Mouse (Mus musculus): Measurements from ENCODE around the gene Bbx. TPM values are rescaled to one million over a fixed set of nuclear protein-coding genes. Genes with fewer than 3 reads are reported as not detected.

The Bbx gene
- polyA plus RNA-seq (2015; fragmentation: Nextera tagmentation; extraction: Ambion mirVana) = 8.9 and 9.1 TPM in 2 replicates

DNA sequence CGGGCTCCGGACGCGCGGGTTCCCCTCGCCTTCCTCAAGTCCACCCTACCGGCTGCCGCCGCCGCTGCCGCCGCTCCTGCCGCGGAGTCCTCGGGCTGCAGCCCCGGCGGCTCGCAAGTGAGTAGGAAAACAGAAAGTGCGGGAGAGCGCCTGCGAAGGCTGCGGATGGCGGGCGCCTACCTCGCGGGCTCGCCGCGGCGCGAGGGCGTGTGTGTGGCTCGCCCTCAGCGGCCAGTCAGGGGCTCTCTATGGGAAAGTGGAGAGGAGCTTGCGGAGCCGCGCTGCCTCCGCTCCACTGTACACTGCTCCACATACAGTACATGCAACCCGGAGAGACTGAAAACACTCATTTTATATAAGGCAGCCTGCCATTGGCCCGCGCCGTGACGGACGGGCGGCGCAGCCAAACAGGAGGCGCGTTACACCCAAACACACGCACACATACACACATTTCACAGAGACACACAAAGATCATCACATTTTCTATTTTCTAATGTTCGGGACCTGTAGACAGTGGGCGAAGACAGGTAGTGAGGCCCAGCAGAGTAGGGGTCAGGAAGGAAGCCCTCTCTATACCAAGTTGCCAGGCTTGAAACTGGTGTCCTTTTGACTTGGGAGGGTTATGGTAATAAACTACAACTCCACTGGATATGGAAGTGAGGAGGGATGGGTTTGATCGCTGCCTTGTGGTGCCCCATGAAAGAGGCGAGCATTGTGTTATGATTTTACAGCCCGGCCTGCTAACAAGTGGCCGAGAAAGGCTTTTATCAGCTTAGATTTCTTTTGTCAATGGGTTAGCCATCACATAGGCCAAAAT is at the start of gene Bbx:
Gene Bbx, minus strand, starts transcription at position 329 of the 817 bp plus-strand sequence.
- H3K4me3 ChIP-seq (replicated peaks) = peak within 1 kb of the TSS; percentile 86
- peak within 1 kb of the TSS; percentile 91 for H3K27ac ChIP-seq
- H3K4me1 ChIP-seq (replicated peaks) = peaks cover 21% of the 10 kb centered on the region
- H3K36me3 ChIP-seq = no peaks in the 10 kb centered on the region
- H3K9me3 ChIP-seq (replicated peaks) = no peaks in the 10 kb centered on the region
- H3K4me2 ChIP-seq = peak within 1 kb of the TSS; percentile 100
- H3K27me3 ChIP-seq = no peaks in the 10 kb centered on the region
- ATAC-seq (ENCODE audit: low read depth) = peak; percentile 97
- peak within 1 kb of the TSS; percentile 91 for H3K9ac ChIP-seq
- peak; percentile 87 for DNase-seq
- under 1% methylated on average over 46 of the region's 55 CpGs for WGBS (ENCODE audit: insufficient replicate concordance)

DNA sequence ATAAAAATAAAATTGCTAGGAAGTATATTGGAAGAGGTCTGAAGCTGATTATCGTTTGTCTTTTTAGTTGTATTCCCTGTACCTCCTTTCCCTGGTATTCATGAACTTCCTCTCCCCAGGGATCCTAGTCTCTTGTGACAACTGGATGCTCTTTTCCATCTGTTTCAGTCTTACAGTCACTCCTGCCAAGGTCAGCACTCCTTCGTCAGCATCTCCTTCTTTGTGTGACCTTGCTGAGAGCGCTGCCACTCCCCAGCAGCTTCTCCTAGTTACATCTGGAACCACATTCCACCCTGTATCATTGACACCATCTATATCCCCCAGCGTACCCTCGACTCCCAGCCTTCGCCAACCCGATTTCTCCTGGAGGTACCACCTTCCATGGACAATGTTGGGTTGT is 49.7 kb upstream of the Bbx start:
- Histone ChIP-seq H3K27ac (no peak overlapping the region), H3K4me3 (replicated peaks) (no peak overlapping the region), H3K9me3 (replicated peaks) (no peaks in the 10 kb centered on the region), H3K9ac (no peak overlapping the region), H3K36me3 (no peaks in the 10 kb centered on the region), H3K27me3 (no peaks in the 10 kb centered on the region), H3K4me2 (peak overlapping the region; percentile 18; the same call in 1 of the 2 replicates), H3K4me1 (replicated peaks) (no peaks in the 10 kb centered on the region)
- DNase-seq = no peak
- 26% methylated on average over 7 of the region's 7 CpGs for WGBS (ENCODE audit: insufficient replicate concordance)
- no peak for ATAC-seq (ENCODE audit: low read depth)

- Histone ChIP-seq H3K4me2 (no peak overlapping the region), H3K4me3 (replicated peaks) (no peak overlapping the region), H3K4me1 (replicated peaks) (no peaks in the 10 kb centered on the region)
Observed at GRCm38 (mm10) chr16:50481341-50481740, 49.2 kb upstream of the Bbx start.

DNA sequence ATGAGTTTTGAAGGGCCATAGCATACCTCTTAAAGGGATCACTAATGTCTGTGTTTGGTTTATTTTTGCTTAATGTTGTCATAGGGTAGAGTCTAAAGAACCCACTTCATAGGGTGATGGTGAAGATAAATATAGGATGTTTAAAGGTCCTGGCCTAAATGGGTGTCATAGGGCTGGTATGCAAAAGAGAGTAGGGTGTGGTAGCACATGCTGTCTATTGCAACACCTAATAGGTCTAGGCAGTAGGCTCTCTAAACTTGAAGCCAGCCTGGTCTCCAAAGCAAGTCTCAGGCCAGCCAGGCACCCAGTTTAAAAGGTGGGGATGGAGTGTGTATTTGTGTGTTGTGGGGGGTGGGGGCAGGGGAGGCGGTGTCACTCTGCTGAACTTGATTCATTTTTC is 46.5 kb upstream of the Bbx start:
- 91% methylated on average over 1 of the region's 1 CpGs for WGBS (ENCODE audit: insufficient replicate concordance)
- H3K4me1 ChIP-seq (replicated peaks) = no peaks in the 10 kb centered on the region
- H3K9ac ChIP-seq = no peak overlapping the region
- H3K4me2 ChIP-seq = no peak overlapping the region
- H3K27me3 ChIP-seq = no peaks in the 10 kb centered on the region
- ATAC-seq (ENCODE audit: low read depth) (no peak), DNase-seq (no peak)
- H3K9me3 ChIP-seq (replicated peaks) = no peaks in the 10 kb centered on the region
- H3K36me3 ChIP-seq = no peaks in the 10 kb centered on the region
- H3K4me3 ChIP-seq (replicated peaks) = no peak overlapping the region
- H3K27ac ChIP-seq = no peak overlapping the region

More at GRCm38 (mm10) chr16:50481341-50481740, 49.2 kb upstream of the Bbx start:
- Histone ChIP-seq H3K27me3 (no peaks in the 10 kb centered on the region), H3K36me3 (no peaks in the 10 kb centered on the region), H3K9ac (no peak overlapping the region), H3K9me3 (replicated peaks) (no peaks in the 10 kb centered on the region), H3K27ac (no peak overlapping the region)
- DNase-seq = no peak
- 50% methylated on average over 5 of the region's 5 CpGs for WGBS (ENCODE audit: insufficient replicate concordance)
- no peak for ATAC-seq (ENCODE audit: low read depth)

- Histone ChIP-seq H3K36me3 (no peaks in the 10 kb centered on the region), H3K4me3 (replicated peaks) (no peak overlapping the region), H3K4me1 (replicated peaks) (no peaks in the 10 kb centered on the region), H3K27me3 (no peaks in the 10 kb centered on the region), H3K9me3 (replicated peaks) (no peaks in the 10 kb centered on the region), H3K4me2 (no peak overlapping the region), H3K27ac (no peak overlapping the region), H3K9ac (no peak overlapping the region)
- ATAC-seq (ENCODE audit: low read depth) = no peak
- no peak for DNase-seq
- WGBS (ENCODE audit: insufficient replicate concordance) = 61% methylated on average over 6 of the region's 6 CpGs
Observed at GRCm38 (mm10) chr16:50477628-50478027, 45.4 kb upstream of the Bbx start.

- ATAC-seq (ENCODE audit: low read depth) = no peak
- 28% methylated on average over 10 of the region's 10 CpGs for WGBS (ENCODE audit: insufficient replicate concordance)
Observed at GRCm38 (mm10) chr16:50462226-50462870, 30.2 kb upstream of the Bbx start.

DNA sequence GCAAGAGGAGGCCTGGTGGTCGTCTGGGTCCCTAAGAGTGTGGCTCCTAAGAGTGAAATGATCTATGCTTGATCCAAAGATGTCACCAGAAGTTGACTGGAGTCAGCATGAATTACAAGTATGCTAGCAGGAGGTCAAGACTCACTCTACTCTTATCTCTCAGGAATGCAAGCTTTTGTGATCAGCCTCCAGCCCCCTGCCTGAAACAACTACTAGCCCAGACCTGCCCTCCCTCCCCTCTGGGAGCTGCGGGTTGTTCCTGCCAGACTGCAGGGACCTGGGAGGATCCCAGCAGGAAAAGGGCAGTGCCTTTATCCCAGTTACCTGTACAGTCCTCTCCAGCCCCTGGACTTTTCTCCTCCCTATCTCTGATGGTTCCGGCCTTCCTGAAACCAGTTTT is 27.0 kb upstream of the Bbx start:
- H3K9me3 ChIP-seq (replicated peaks) = no peaks in the 10 kb centered on the region
- H3K4me2 ChIP-seq = no peak overlapping the region
- no peak overlapping the region for H3K27ac ChIP-seq
- no peak overlapping the region for H3K9ac ChIP-seq
- no peaks in the 10 kb centered on the region for H3K36me3 ChIP-seq
- ATAC-seq (ENCODE audit: low read depth) = no peak
- H3K27me3 ChIP-seq = no peaks in the 10 kb centered on the region
- 28% methylated on average over 3 of the region's 3 CpGs for WGBS (ENCODE audit: insufficient replicate concordance)
- H3K4me3 ChIP-seq (replicated peaks) = no peak overlapping the region
- no peak for DNase-seq
- no peaks in the 10 kb centered on the region for H3K4me1 ChIP-seq (replicated peaks)

More at GRCm38 (mm10) chr16:50462226-50462870, 30.2 kb upstream of the Bbx start:
- no peak for DNase-seq
- no peak overlapping the region for H3K9ac ChIP-seq
- 0 out of 2 replicates have a peak overlapping the region, but pooled peaks have one; percentile 21 for H3K4me2 ChIP-seq
- H3K36me3 ChIP-seq = no peaks in the 10 kb centered on the region
- no peaks in the 10 kb centered on the region for H3K27me3 ChIP-seq
- H3K9me3 ChIP-seq (replicated peaks) = no peaks in the 10 kb centered on the region
- no peak overlapping the region for H3K27ac ChIP-seq
- no peaks in the 10 kb centered on the region for H3K4me1 ChIP-seq (replicated peaks)
- no peak overlapping the region for H3K4me3 ChIP-seq (replicated peaks)

- WGBS (ENCODE audit: insufficient replicate concordance) = 59% methylated on average over 1 of the region's 1 CpGs
- ATAC-seq (ENCODE audit: low read depth) (no peak), DNase-seq (no peak)
- H3K9me3 ChIP-seq (replicated peaks) = no peaks in the 10 kb centered on the region
- no peak overlapping the region for H3K4me3 ChIP-seq (replicated peaks)
- no peaks in the 10 kb centered on the region for H3K4me1 ChIP-seq (replicated peaks)
- no peaks in the 10 kb centered on the region for H3K27me3 ChIP-seq
- no peaks in the 10 kb centered on the region for H3K36me3 ChIP-seq
- no peak overlapping the region for H3K27ac ChIP-seq
- H3K4me2 ChIP-seq = no peak overlapping the region
- no peak overlapping the region for H3K9ac ChIP-seq
Observed at GRCm38 (mm10) chr16:50456053-50456452, 23.9 kb upstream of the Bbx start.

DNA sequence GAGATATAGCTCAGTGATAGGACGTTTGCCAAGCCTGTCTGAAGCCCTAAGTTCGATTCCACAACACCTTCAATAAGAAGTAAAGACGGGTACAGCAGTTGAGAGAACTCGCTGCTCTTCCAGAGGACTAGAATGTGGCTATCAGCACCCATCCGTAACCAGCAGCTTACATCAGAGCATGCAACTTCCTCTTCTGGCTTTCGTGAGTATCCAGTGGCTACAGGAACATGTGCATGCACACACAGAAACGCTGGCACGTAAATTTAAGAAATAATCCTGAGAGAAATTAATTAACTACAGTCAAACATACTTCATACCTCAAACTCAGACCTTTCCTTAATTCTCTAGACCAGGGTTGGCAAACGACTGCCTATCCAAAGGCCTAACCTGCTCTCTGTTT is 16.9 kb upstream of the Bbx start:
- WGBS (ENCODE audit: insufficient replicate concordance) = 33% methylated on average over 9 of the region's 9 CpGs
- DNase-seq (no peak), ATAC-seq (ENCODE audit: low read depth) (no peak)
- Histone ChIP-seq H3K27ac (no peak overlapping the region), H3K9me3 (replicated peaks) (no peaks in the 10 kb centered on the region), H3K4me3 (replicated peaks) (no peak overlapping the region), H3K27me3 (no peaks in the 10 kb centered on the region), H3K36me3 (no peaks in the 10 kb centered on the region), H3K9ac (no peak overlapping the region), H3K4me2 (no peak overlapping the region), H3K4me1 (replicated peaks) (no peaks in the 10 kb centered on the region)

DNA sequence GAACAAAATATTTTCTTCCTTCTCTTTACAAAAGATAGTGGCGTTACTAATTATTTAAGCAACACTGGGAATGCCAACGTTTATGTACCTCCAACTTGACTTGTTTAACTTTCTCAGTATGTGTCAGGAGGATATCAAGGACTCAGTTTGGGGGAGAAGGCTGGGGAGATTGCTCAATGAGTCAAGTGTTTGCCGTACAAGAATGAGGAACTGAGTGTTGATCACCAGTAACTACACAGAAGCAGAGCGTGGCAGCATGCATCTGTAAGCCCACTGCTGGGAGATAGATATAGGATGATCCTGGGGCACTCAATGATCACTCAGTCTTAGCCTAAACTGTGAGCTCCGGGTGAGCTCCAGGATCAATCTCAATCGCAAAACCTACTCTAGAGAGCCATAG is 12.8 kb upstream of the Bbx start:
- no peak overlapping the region for H3K27ac ChIP-seq

GRCm38 (mm10) chr16:50438816-50439215 is 6.6 kb upstream of the Bbx start:
- Histone ChIP-seq H3K4me3 (replicated peaks) (no peak overlapping the region), H3K36me3 (no peaks in the 10 kb centered on the region), H3K4me1 (replicated peaks) (no peaks in the 10 kb centered on the region), H3K9me3 (replicated peaks) (no peaks in the 10 kb centered on the region), H3K27ac (no peak overlapping the region), H3K9ac (no peak overlapping the region), H3K4me2 (no peak overlapping the region), H3K27me3 (no peaks in the 10 kb centered on the region)
- ATAC-seq (ENCODE audit: low read depth) = no peak
- whole genome bisulfite sequencing (ENCODE audit: insufficient replicate concordance) = 51% methylated on average over 3 of the region's 3 CpGs
- no peak for DNase-seq

More for the DNA sequence above, 12.8 kb upstream of the Bbx start:
- WGBS (ENCODE audit: insufficient replicate concordance) = 39% methylated on average over 6 of the region's 6 CpGs
- Histone ChIP-seq H3K4me2 (no peak overlapping the region), H3K27me3 (no peaks in the 10 kb centered on the region), H3K36me3 (no peaks in the 10 kb centered on the region), H3K4me1 (replicated peaks) (no peaks in the 10 kb centered on the region), H3K9ac (no peak overlapping the region), H3K9me3 (replicated peaks) (no peaks in the 10 kb centered on the region), H3K4me3 (replicated peaks) (no peak overlapping the region)
- ATAC-seq (ENCODE audit: low read depth) (no peak), DNase-seq (no peak)
